Mouse (Mus musculus): ENCODE measurements around the gene Srbd1.

DNA sequence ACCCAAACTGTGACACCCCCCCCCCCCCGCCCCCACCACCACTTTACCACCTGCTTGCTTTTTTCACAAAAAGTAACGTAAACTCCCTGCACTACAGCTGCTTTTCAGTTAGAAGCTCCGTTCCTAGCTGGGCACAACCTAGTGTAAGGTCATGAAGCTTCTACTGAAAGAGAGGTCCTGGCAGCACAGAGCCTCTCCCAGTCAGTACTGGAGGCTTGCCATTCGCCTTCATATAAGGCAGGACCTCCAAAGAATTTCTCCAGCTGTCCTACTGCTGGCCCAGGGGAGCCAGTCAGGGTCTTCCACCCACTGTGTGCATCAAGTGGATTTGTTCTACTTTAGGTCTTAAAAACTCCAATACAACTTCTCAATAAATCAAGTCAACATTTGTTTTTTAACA is 149.9 kb downstream of the Srbd1 start:
- TF ChIP-seq CTCF (IDR thresholded peaks at IDR 0.05; ENCODE audit: borderline replicate concordance, extremely low read depth, insufficient read depth, insufficient read length), result no peak
- TF ChIP-seq POLR2A (IDR thresholded peaks at IDR 0.05; ENCODE audit: borderline replicate concordance, extremely low read depth, insufficient read depth, insufficient read length, poor library complexity, severe bottlenecking), result no peak

Measured in brain, embryonic 14.5 days (tissue).